Mouse (Mus musculus): ENCODE data around the gene Tmem262.

- no peak for TF ChIP-seq CTCF (IDR thresholded peaks at IDR 0.05; ENCODE audit: low read depth)
- TF ChIP-seq EP300 (optimal IDR thresholded peaks at IDR 0.05), result no peak
Measured at GRCm38 (mm10) chr19:6094119-6094518, 14.3 kb downstream of the Tmem262 start, which contains the start of gene AC131692.1.

Data from stomach, postnatal 0 days (tissue).